Mouse (Mus musculus): ENCODE measurements around the gene Nop10.

GRCm38 (mm10) chr2:112292823-112293222, 31.1 kb downstream of the Nop10 start:
- TF ChIP-seq POLR2A (IDR thresholded peaks at IDR 0.05; ENCODE audit: low read depth, low read length) (no peak), CTCF (conservative IDR thresholded peaks at IDR 0.05; ENCODE audit: insufficient read depth, insufficient read length, low read depth, low read length) (no peak)
